Mouse (Mus musculus): Measurements from ENCODE around the gene Tsx. TPM values are rescaled to one million over a fixed set of nuclear protein-coding genes. Genes with fewer than 3 reads are reported as not detected.
"Not testable (repeated sequence)": the region's sequence is repeated elsewhere in the genome, so short reads cannot be mapped to it uniquely, and the experiment has no call there.

Tsx gene
- not detected for total RNA-seq (2021)

DNA sequence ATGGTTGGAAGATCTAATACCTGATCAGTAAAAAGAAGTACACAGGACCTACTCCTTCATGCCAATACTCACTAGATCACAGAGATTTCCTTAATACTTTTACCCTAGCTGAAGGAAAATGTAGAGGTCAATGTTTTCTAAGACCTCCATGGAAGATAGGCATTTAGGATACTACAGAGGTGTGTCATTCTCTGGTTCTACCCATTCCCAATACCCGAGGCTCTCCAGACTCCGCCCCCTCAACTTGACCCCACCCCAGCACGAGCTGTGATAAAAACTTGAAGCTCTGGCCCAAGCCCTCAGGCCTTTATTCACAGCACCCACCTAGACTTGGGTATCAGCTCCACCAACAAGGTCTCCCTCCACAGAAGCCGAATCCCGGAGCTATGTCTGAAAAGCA lies at the start of gene Tsx:
Gene Tsx (plus strand): TSS at position 301 of the 400 bp plus-strand sequence.
- intact Hi-C loops (cut with DNase I) = no loop called here
- no peak for DNase-seq (ENCODE audit: low spot score)

DNA sequence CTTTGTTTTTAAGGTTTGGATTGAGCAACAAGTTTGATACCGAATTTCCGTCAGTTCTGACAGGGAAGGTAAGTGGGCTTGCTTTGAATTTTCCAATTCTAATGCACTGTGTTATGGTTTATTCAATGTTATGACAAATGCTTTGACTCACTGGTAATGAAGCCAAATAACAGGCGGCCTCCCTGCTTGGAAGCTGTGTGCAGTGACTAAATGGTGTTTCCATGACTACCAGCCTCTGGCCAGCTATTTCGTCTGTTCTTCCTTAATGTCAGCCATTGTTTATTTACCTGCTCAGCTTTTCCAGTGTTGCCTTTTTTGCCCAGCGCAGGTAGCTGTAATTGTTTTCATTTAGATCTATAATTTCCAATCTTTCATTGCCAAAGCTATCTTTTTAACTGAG lies 48.1 kb upstream of the Tsx start:
- no peak for DNase-seq (ENCODE audit: low spot score)
- intact Hi-C loops (cut with DNase I) = no loop called here

DNA sequence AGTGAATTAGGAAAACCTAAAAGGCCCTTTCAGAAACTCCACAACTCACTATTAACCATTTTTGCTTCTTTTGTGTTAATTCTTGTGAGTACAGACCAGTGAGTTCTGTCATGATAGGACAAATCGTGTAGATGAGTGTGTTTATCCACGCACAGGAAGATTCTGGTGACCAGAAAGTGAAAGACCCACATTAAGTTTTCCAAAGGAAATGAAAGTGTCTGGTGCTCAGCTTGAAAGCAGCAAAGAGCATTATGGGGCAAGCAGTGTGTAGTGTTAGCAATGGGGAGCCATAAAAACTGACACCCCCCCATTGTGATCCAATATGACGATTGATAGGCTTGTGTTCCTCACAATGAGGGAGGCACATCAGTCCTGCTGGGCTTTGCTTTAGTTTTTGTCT lies 45.6 kb upstream of the Tsx start:
- intact Hi-C loops (cut with DNase I) = no loop called here
- no peak for DNase-seq (ENCODE audit: low spot score)

DNA sequence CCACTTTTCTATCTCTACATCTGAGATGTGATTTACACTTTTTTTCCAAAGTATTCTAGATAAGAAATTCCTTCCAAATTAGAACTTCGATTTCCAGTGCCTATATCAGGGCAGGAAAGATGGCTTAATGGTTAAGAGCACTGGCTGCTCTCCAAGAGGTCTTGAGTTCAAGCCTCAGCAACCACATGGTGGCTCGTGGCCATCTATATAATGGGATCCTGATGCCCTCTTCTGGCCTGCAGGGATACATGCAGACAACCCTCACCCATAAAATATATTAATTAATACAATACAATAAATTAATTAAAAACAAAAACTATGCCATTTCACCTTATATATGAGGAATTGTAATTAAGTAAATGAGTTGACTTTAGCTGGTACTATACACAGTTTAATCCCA lies 43.0 kb upstream of the Tsx start:
- intact Hi-C loops (cut with DNase I) = no loop called here
- no peak for DNase-seq (ENCODE audit: low spot score)

DNA sequence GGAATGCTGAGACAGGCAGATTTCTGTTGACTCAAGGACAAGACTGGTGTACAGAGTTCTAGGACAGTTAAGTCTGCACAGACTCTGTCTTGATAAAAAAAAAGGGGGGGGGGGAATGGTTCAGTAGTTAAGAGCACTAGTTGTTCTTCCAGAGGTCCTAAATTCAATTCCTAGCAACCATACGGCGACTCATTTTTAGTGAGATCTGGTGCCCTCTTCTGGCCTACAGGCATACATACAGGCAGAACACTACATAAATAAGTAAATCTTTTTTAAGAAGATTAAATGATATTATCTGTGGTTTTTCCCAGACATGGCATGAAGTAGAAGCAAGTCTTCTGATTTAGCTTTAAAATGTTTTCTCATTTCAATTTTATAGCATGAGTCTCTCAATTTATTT lies 42.6 kb upstream of the Tsx start:
- no peak for DNase-seq (ENCODE audit: low spot score)
- intact Hi-C loops (cut with DNase I) = loop anchor here (2.0 kb wide), 1 partner anchor 111 kb away; no protein-coding TSS in a partner anchor

DNA sequence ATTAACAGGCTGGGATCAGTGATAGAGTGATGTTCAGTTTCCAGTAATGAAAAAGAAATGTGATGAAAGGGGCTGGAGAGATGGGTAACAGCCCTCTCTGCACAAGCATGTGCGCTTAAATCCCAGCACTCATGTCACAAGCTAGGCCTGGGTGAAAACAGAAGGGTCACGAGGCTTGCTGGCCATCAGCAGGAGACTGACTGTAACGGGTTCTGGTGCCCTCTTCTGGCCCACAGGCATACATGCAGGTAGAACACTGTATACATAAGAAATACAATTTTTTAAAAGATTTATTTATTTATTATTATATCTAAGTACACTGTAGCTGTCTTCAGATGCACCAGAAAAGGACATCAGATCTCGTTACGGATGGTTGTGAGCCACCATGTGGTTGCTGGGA lies 40.0 kb upstream of the Tsx start:
- DNase-seq (ENCODE audit: low spot score) = no peak
- intact Hi-C loops (cut with DNase I) = no loop called here

DNA sequence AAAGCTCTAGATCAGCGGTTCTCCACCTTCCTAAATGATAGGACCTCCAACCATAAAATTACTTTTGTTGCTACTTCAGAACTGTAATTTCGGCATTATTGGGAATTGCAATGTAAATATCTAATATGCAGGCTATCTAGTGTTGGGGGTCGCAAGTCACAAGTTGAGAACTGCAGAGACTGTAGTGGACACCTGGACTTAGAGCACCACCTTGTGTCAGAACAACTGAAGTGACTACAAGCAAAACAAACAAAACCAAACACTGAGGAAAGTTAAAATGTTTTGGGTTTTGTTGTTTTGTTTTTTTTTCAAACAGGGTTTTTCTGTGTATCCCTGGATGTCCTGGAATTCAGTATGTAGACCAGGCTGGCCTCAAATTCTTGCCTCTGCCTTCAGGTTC lies 29.7 kb upstream of the Tsx start:
- no peak for DNase-seq (ENCODE audit: low spot score)
- intact Hi-C loops (cut with DNase I) = no loop called here

DNA sequence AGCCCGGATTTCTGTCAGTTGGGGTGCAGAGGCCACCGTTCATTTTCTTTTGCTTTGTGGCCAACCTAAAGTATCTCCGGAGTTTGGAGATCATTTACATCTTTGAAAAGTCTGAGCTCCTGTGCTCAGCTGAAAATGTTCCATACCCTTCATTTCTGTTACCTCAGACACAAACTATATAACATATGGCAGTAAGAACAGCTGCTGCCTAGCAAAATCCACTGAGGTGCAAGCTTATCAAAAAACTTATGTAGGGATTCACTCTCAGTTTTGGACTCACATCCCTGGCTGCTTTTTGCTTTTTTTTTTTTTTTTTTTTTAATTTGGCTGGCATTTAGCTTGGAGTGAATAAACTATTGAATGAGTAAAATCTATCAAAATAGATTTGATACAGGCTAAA lies 26.1 kb upstream of the Tsx start:
- no peak for DNase-seq (ENCODE audit: low spot score)
- intact Hi-C loops (cut with DNase I) = no loop called here

DNA sequence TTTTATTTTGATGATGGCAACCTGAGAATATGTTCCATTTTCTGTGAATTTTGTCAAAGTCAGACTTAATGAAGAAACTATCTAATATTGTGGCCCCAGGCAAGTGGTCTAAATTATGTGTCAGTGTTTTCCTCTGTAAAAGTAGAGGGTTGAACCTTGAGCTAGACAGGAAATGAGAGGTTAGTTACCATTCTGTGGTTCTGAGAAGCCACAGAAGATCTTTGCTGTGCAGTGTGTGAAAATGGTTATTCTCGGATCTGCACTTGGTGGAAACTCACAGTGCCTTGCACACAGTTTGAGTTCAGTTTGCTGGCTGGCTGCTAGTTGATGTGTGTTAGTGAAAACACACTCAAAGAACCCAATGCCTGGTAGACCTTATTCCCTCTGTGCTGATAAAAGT lies 20.4 kb upstream of the Tsx start:
- intact Hi-C loops (cut with DNase I) = no loop called here
- no peak for DNase-seq (ENCODE audit: low spot score)

DNA sequence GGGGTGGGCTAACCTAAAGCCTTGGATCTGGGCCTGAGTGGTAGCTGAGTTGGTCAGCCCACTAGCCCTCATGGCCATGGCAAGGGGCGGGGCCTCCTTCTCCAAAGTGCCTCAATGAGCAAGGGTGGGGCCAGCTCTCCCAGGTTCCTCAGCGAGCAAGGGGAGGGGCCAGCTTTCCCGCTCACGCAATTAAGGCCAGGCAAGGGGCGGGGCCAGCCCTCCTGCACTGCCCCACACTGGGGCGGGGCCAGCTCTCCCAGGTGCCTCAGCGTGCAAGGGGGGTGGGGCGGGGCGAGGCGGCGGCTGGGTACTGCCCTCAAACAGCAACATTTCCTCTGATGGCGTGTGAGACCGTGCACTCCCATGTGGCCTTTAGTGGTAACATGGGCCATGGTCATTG lies 9.2 kb upstream of the Tsx start:
- no peak for DNase-seq (ENCODE audit: low spot score)
- intact Hi-C loops (cut with DNase I) = no loop called here

DNA sequence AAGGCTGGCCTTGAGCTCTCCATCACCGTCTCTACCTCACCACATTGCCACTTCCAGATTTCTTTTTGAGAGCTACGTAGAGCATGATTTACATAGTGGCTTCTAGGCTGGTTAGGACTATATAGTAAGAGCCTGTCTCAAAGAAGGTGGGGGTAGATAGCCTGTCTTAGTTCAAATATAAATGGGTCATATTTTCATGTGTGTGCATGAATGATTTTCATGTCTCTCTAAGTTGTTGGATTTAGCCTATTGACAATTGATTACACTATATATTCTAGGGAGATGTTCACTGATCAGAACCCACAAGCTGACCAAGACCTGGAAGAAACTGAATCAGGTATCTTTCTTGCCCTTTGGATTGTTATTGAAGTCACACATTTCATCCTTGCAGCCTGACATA lies 7.4 kb downstream of the Tsx start, which contains the start of gene Gm26992:
Gene Gm26992 (plus strand): TSS at position 301 of the 400 bp plus-strand sequence.
- no peak for DNase-seq (ENCODE audit: low spot score)
- intact Hi-C loops (cut with DNase I) = no loop called here

DNA sequence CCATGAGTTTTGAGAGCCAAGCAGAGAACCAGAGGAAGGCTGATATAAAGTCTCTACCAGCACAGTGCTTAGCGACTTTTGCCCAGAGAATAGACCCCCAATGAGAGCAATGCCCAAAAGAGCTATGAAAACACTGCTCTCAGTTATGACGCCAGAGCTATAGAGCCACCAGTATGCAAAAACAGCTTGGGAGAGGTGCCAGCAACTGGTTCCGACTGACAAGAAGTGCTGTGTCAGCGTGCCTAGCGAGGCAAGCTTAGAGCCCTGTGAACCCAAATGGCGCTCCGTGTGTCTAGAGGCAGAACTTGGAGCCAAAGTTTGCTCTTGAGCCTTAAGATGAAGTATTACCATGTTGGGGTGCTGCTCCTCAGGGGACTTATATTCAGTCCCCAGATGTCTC lies 13.4 kb downstream of the Tsx start:
- no peak for DNase-seq (ENCODE audit: low spot score)
- intact Hi-C loops (cut with DNase I) = no loop called here

DNA sequence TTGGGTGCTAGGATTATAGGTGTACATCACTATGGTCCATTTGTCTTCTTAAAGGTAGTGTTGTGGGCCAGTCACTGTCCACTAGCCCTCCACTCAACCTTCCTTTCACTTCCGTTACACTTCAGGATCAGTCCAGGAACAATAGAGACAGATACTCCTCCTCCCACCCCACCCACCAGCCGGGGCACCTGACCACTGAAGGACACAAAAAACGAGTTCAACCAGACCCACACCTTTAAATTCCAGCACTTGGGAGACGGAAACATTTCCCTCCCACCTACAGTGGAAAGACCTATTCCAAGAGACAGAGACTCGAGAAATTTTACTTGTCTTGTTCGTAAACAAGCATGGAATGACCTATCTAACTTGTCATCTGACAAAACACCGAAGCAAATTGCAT lies 18.0 kb downstream of the Tsx start:
- DNase-seq (ENCODE audit: low spot score) = no peak
- intact Hi-C loops (cut with DNase I) = no loop called here

DNA sequence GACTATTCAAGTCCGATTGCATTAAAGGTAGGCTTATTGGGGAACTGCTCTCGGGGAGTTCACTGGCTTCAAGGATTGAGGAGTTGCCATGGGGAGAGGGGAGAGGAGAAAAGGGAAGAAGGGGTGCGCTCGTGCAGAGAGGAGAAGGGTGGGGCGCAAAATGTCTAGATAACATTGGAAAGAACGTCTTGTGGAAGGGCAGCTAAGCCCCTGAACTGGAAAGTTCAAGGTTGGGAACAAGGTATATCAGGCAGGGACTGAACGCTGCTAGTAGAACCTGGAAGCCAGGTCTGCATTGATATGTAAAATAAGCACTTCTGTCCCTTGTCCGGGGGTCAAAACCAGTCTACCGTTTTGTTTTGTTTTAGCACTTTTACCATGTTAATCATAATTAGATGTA lies 23.8 kb downstream of the Tsx start:
- no peak for DNase-seq (ENCODE audit: low spot score)
- intact Hi-C loops (cut with DNase I) = no loop called here

DNA sequence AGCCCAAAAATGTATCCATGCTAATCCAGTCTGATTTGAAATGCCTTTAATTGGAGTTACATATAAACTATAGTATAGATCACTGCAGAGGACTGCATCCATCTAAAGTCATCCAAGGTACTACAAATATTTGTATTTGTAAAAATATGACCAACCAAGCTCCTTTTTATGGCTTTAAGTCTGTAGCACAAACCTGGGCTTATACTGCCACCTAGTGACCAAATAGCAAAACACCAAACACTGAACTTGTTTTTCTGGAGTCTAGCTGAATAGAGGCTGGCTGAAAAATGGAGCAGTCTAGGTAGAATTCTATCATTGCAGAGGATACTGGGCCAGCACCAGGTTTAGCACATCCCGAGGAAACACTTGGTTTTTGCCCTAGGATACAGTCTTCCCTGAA lies 26.5 kb downstream of the Tsx start:
- no peak for DNase-seq (ENCODE audit: low spot score)
- intact Hi-C loops (cut with DNase I) = loop anchor here (1.0 to 10.0 kb wide), 2 partner anchors 181 to 946 kb away; no protein-coding TSS in a partner anchor

DNA sequence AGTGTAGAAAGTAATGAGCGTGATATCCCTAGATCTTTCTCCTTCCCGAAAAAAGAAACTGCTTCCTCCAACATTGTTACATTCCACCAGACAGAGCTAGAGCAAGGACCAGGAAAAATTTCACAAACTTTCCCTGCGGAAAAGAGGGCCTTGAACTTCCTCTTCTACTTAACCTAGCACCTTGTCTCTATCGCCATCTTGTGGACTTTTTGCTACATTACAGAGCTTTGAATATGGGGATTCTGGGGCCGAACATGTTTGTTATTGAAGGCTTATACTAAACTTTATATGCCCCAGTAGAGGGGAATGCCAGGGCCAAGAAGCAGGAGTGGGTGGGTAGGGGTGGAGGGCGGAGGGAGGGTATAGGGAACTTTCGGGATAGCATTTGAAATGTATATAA lies 29.5 kb downstream of the Tsx start:
- intact Hi-C loops (cut with DNase I) = loop anchor here (10.0 kb wide), 1 partner anchor 949 kb away; no protein-coding TSS in a partner anchor
- DNase-seq (ENCODE audit: low spot score) = no peak

DNA sequence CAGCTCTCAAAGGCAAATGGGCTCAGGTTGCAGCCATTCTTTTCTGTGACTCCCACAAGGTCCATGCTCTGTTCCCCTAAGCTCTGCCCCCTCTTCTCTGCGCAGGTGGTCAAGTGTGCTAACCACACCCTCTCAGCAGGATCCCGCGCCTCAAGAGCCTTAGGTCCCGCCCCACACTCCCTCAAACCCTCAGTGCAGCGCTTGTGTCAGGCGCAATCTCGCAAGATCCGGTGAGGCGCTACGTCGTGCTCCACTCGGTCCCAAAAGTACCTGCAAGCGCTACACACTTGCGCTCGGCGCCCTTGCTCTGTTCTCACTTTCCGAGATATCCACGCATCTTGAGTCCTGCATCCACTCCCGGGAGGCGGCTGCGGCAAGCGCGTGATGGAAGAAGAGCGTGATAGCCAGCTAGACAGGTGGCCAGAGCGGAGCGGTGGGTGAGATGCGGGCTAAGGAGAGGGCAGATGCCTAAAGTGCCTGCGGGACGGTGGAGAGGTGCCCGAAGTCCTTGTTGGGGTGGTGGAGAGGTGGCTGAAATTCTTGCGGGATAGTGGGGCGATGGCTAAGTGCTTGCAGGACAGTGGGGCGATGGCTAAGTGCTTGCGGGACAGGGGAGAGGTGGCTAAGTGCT lies 33.4 kb downstream of the Tsx start:
- DNase-seq (ENCODE audit: low spot score) = no peak
- intact Hi-C loops (cut with DNase I) = loop anchor here (10.0 kb wide), 1 partner anchor 953 kb away; no protein-coding TSS in a partner anchor

DNA sequence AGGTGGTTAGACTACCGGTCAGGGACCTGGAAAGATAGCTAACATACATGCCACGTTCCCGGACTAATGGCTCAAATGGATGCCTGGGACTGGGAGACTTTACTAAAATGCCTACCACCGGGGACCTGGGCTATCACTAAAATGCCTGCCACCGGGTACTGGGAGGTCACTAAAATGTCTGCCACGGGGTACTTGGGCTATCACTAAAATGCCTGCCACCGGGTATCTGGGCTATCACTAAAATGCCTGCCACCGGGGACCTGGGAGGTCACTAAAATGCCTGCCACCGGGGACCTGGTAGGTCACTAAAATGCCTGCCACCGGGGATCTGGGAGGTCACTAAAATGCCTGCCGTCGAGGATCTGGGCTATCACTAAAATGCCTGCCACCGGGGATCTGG lies 34.2 kb downstream of the Tsx start:
- not testable (repeated sequence) for DNase-seq (ENCODE audit: low spot score)
- intact Hi-C loops (cut with DNase I) = loop anchor here (10.0 kb wide), 1 partner anchor 954 kb away; no protein-coding TSS in a partner anchor

DNA sequence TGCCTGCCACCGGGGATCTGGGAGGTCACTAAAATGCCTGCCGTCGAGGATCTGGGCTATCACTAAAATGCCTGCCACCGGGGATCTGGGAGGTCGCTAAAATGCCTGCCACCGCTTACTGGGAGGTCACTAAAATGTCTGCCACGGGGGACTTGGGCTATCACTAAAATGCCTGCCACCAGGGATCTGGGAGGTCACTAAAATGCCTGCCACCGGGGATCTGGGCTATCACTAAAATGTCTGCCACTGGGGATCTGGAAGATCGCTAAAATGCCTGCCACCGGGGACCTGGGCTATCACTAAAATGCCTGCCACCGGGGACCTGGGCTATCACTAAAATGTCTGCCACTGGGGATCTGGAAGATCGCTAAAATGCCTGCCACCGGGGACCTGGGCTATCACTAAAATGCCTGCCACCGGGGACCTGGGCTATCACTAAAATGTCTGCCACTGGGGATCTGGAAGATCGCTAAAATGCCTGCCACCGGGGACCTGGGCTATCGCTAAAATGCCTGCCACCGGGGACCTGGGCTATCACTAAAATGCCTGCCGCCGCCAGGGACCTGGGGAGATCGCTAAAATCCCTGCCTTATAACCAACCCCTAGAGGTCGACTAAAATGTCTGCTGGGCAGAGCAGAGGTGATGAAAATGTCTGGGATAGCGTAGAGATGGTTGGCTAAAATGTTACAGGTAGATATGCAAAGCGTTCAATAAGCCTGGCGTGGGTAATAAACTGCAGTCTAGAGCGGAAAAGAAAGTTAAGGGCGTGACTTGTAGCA lies 34.9 kb downstream of the Tsx start:
- not testable (repeated sequence) for DNase-seq (ENCODE audit: low spot score)

DNA sequence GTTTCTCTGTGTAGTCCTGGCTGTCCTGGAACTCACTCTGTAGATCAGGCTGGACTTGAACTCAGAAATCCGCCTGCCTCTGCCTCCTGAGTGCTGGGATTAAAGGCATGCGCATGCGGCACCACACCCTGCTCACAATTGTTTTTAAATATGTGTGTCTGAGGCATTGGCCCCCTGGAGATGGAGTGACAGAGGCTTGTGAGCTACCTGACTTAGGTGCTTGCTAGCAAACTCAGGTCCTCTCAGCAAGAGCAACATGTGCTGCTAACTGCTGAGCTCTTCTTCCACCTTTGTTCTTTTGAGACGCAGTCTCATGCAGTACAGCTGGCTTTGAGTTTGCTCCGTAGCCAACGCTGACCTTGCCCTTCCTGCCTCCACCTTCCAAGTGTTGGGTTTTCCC lies 38.5 kb downstream of the Tsx start:
- intact Hi-C loops (cut with DNase I) = no loop called here
- no peak for DNase-seq (ENCODE audit: low spot score)

More for the DNA sequence above, 34.9 kb downstream of the Tsx start:
- intact Hi-C loops (cut with DNase I) = loop anchor here (10.0 kb wide), 1 partner anchor 954 kb away; no protein-coding TSS in a partner anchor

DNA sequence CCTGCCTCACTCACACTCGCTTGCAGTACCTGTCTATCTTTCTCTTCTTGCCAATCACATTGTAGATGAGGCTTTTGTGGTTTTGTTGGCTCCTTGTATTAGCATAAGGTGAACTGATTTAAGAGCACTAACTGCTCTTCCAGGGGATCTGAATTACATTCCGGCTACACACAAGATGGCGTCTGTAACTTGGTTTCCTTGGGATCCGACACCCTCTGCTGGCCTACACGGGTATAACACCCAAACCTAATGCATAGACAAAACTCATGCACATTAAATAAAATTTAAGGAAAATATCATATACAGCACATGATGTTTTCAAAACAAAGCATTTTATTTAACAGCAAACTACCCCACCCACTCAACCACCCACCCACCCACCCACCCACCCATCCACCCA lies 45.8 kb downstream of the Tsx start:
- intact Hi-C loops (cut with DNase I) = no loop called here
- no peak for DNase-seq (ENCODE audit: low spot score)
